Mouse (Mus musculus) spleen, adult 12 weeks (tissue): ENCODE results near the gene Zfp791.
"Not testable (repeated sequence)": the region's sequence is repeated elsewhere in the genome, so short reads cannot be mapped to it uniquely, and the experiment has no call there.

Source experiments
- DNase-seq: peaks from one replicate; pipeline ENCODE4 v3.0.0; 2022; ENCODE audit warnings: low spot score

Zfp791 gene

GRCm38 (mm10) chr8:85083108-85083813 is 39.6 kb downstream of the Zfp791 start, which contains the start of gene Man2b1:
TSS of gene Man2b1 (plus strand) at chr8:85083270.
- DNase-seq, result peak; percentile 72

- DNase-seq, result not testable (repeated sequence)
These were observed 40.7 kb downstream of the Zfp791 start for GRCm38 (mm10) chr8:85082169-85082568.

DNA sequence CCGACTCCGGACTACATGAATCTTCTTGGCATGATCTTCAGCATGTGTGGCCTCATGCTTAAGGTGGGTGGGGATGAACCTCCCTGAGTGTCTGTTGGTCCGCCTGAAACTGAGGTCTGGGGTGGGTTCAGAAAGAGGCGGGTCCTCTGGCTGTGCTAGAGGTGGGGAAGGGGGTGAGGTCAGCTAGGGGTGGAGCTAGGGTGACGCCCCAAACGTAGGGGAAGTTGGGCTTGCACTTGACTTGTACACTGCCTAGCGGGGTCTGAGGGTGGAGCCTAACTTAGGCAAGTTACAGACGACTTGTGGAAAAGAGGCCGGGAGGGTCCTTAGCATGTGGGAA is 41.7 kb downstream of the Zfp791 start, which contains the start of gene Wdr83:
Gene Wdr83 (minus strand): TSS at position 91 of the 340 bp plus-strand sequence.
- no peak for DNase-seq

DNA sequence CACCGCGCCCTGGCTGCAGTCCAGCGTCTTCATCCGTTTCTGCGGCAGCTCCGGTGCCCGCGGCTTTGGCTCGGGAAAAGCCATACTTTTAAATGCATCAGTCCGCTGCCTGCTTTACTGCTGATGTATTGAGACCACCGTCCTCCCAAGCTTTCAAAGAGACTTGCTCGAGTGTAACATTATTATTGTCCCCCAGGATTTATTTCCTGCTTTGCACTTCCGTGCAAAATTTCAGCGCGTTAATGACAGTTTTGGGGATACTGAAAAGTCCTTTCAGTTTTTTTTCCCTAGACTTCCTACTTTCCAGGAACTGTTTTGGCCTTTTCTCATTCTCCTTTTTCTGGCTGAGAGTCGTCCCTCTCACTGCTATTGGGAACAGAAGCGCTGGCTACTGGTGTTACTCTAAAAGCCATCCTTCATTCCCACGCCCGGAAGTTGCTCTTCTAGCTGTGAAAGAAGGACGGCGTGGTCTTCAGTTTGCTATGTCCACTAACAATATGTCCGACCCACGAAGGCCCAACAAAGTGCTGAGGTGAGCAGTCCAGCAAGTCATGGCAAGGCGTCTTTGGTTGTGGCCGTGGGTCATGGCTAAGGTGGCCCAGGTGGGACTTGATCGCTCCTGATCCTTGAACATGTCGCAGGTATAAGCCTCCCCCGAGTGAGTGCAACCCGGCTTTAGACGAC is 42.2 kb downstream of the Zfp791 start, which contains the start of gene Wdr83os:
Gene Wdr83os (plus strand): TSS at position 209 of the 684 bp plus-strand sequence.
- DNase-seq, result peak; percentile 63

DNA sequence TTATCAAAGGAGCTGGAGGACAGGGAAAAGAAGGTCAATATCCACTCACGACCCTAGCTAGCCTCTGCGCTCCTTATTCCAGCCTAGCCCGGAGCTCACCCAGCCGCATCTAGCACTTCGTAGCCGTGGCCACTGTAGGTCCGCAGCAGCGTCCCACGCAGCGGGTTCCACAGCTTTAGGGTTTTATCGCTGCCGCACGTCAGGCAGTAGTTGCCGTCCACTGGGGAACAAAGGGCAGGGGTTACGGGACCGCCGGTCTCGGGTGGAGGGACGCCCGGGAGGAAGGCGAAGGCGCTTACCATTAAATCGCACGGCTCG is 42.7 kb downstream of the Zfp791 start:
- no peak for DNase-seq

DNA sequence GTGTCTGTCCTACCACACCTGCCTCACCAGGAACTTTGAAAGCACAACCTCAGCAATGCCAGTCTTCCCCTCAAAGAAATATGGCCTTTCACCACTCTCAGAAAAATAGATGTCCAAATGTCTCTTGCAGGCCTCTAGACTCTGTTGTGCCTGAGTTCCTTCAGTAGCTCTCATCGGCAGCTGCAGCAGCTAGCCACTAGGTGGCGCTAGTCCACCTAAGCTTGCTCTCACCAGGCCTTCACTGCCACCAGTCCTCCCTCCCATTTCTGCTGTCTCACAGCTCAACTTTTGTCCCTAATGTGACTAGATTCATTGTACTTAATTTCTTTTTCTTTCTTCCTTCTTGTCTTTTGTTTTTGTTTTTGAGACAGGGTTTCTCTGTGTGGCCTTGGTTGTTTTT is 45.9 kb downstream of the Zfp791 start:
- peak; percentile 62 for DNase-seq

GRCm38 (mm10) chr8:85076001-85076400 is 46.9 kb downstream of the Zfp791 start:
- no peak for DNase-seq

DNA sequence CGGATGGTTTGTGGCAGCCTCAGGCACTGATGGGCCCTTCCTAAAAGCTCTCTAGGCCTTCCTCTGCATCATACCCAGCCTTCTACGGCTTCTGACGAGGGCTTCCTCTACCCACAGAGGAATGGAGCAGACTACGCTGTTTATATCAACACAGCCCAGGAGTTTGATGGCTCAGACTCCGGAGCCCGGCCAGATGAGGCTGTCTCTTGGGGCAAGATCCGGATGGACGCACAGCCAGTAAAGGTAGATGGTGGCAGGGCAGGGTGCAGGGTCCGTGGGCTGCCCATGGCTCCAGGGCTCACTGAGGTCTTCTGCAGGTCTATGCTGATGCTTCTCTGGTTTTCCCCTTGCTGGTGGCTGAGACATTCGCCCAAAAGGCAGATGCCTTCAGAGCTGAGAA is 48.3 kb downstream of the Zfp791 start:
- no peak for DNase-seq

DNA sequence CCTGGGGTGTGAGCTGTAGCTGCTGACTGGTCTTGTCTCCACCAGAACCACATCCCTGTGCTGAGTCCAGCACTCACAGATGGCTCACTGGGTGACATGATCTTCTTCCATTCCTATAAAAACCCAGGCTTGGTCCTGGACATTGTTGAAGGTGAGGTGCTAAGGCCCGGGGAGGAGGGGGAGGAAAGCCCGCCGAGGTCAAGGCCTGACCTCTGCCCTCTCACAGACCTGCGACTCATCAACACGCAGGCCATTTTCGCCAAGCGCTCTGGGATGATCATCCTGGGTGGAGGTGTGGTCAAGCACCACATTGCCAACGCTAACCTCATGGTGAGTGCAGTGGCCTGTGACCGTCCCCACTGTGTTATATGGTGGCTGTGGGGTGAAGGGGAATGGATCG is 48.7 kb downstream of the Zfp791 start:
- DNase-seq, result no peak

- DNase-seq, result no peak
These were observed 49.8 kb downstream of the Zfp791 start for GRCm38 (mm10) chr8:85073041-85073612.

DNA sequence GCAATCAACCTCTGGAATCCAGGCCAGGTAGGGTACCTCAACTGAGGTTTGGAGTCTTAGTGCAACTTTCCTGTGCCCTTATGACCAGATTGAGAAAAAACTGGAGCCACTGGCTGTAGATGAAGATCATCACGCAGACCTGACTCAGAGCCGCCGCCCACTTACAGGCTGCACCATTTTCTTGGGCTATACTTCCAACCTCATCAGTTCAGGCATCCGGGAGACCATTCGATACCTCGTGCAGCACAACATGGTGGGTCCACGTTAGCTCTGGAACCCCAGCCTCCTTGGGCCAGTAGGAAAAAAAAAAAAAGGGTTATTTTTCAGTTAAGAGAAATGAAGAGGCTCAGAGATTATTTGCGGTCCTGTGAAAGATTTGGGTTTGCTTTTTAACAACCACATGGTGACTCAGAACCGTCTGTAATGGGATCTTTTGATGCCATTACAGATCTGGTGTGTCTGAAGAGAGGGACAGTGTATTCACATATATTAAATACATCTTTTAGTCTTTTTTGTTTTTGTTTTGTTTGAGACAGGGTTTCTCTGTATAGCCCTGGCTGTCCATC is 50.4 kb downstream of the Zfp791 start:
- DNase-seq, result no peak

- DNase-seq, result peak; percentile 73
These were observed 51.2 kb downstream of the Zfp791 start, which contains the start of gene Dhps for GRCm38 (mm10) chr8:85071514-85072281. TSS of gene Dhps (plus strand) at chr8:85071757.

DNA sequence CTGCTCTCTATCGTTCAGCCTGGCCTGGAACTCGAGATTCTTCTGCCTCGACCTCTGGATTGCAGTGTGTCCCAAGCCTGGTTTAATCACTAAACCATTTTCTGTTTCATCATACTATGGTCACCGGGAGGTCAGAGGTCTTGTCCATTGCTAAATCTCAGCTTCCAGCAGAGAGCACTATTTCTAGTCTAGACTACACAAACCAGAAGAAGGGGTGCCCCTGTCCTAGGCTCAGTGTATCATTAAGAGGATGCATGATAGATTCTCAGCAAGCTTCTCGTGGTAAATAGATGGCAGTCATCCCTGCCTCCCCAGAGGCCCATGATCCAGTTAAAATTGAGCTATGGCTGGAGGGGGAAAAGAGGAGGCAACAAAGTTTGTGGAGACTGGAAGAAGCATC is 51.9 kb downstream of the Zfp791 start:
- no peak for DNase-seq

DNA sequence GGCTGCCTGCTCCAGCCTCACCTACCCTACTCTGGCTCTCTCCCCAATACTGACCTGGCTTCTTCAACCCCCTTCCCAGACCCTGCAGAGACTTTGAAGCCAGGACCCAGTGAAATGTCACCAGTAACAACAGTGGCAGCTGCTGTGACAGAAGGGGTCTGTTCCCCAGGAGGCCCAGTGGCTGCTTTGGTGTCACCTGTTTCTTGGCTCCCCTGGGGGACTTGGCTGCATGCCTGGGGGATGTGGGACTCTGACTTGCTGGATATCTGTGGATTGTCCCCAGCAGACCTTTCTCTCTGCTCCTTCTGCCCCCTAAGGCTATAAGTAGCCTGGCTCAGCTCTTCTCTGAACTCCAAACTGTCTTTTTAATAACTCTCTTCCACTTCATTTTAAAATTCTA is 54.9 kb downstream of the Zfp791 start, which contains the start of gene Gm5741:
Gene Gm5741 (minus strand): TSS at position 1 of the 400 bp plus-strand sequence.
- DNase-seq, result no peak

DNA sequence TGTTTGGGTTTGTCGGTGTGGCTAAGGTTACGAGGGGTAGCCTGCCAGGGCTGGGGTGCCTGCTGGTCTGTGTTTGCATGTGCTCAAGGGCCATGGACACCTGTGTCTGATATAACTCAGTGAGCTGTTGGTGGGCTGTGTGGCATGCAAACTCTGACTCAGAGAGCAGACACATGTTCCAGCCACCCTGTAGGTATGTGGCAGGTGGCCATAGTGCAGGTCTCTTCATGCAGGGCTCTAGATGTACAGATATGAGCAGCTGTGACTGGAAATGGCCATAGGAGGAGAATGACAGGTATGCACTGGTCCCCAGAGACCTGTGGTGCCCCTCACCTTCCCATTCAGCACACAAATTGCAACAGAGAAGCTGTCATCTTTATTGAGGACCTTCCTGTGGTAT is 55.7 kb downstream of the Zfp791 start:
- no peak for DNase-seq

DNA sequence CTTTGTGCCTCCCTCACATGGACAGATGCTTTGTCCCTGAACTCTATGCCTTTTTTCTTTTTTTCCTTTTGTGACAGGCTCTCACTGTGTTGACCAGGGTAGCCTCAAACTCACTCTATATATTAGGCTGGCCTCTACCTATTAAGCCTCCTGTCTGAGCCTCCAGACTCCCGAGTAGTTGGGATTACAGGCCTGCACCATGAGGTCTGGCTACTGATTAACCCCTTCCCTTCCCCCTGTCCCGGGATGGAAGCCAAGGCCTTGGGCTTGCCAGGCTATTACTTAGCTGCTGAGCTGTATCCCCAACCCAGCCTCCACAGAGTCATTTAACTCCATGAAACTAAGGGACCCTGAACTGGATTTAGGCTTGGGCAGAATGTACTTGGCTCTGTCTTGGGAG is 57.7 kb downstream of the Zfp791 start:
- DNase-seq, result no peak

- no peak for DNase-seq
These were observed 60.3 kb downstream of the Zfp791 start for GRCm38 (mm10) chr8:85062603-85063002.

DNA sequence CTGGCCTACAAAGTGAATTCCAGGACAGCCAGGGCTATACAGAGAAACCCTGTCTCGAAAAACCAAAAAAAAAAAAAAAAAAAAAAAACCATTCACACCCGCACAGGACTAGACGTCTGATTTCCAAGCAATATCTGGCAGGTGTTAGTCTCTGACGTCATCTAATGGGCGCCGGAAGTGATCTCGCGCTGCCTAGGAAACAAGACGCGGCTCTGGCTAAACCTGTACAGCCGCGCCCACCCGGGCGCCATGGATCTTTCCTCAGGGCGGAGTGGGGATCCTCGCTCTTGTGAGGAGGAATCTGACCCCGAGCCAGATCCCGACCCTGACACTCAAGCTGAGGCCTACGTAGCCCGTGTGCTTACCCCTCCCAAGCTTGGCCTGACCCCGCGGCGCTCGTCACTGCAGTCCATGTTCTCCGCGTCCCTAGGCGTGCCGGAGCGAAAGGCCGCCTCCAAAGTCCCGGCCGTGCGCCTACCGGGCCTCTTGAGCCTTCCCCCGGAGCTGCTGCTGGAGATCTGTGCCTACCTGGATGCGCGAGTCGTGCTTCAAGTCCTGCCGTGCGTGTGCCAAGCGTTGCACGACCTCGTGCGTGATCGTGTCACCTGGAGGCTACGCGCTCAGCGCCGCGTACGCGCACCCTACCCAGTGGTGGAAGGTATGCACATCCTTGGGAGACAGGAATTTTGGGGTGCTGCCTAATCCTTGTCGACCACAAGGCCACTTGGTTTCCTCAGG is 62.8 kb downstream of the Zfp791 start, which contains the start of gene Fbxw9:
Gene Fbxw9 (plus strand): TSS at position 177 of the 738 bp plus-strand sequence.
- peak; percentile 78 for DNase-seq
